Mouse (Mus musculus): Measurements from ENCODE around the gene Gm20604.

GRCm38 (mm10) chr12:102699156-102699555 lies 59.3 kb downstream of the Gm20604 start:
- TF ChIP-seq CTCF (conservative IDR thresholded peaks at IDR 0.05; ENCODE audit: low read length), result no peak
- TF ChIP-seq POU5F1 (IDR thresholded peaks at IDR 0.05; ENCODE audit: borderline replicate concordance, low read length), result no peak
- TF ChIP-seq NANOG (IDR thresholded peaks at IDR 0.05; ENCODE audit: borderline replicate concordance, low read length), result no peak
